In genomic region chr15:84355081-84355480, GRCm38 (mm10) we compare ENCODE assay signal across 25 mouse cellular contexts. TPM values are rescaled to one million over a fixed set of nuclear protein-coding genes. Genes with fewer than 3 reads are reported as not detected.
DNase-seq lines count a peak whose midpoint lies in the region; ATAC-seq lines count a peak whose summit lies in the region.
"Had no signal": no experiment of that assay in that cellular context is flagged by ENCODE, and none has a peak within 500 bp of the region (broad histone marks: within the 10 kb centered on the region; RNA-seq: fewer than 3 reads in every experiment).

No protein-coding gene starts in this region.

- peaks cover 9% of the 10 kb centered on the region for H3K27me3 ChIP-seq in megakaryocyte, embryonic 14.5 days (replicated peaks)
- H3K27me3 ChIP-seq: embryonic facial prominence, embryonic 12.5 days; embryonic facial prominence, embryonic 15.5 days; forebrain, embryonic 15.5 days; heart, embryonic 12.5 days; hindbrain, embryonic 13.5 days had no signal

- H3K36me3 ChIP-seq in megakaryocyte, embryonic 14.5 days (replicated peaks; ENCODE audit: low read length) = peaks cover 33% of the 10 kb centered on the region
- H3K36me3 ChIP-seq: embryonic facial prominence, embryonic 12.5 days; embryonic facial prominence, embryonic 15.5 days; forebrain, embryonic 15.5 days; G1E; heart, embryonic 12.5 days; heart, embryonic 15.5 days; hindbrain, embryonic 10.5 days; hindbrain, embryonic 13.5 days had no signal

- no peak for ATAC-seq in megakaryocyte, adult 5-6 weeks (ENCODE audit: poor library complexity, severe bottlenecking)
- ATAC-seq: forebrain, embryonic 15.5 days; hindbrain, embryonic 16.5 days; Patski had no signal

- H3K4me3 ChIP-seq in megakaryocyte, embryonic 14.5 days (replicated peaks) = peak overlapping the region; percentile 76
- H3K4me3 ChIP-seq: embryonic facial prominence, embryonic 12.5 days; embryonic facial prominence, embryonic 15.5 days; forebrain, embryonic 15.5 days; heart, embryonic 12.5 days; heart, embryonic 15.5 days; hindbrain, embryonic 10.5 days; hindbrain, embryonic 13.5 days had no signal

- peaks cover 18% of the 10 kb centered on the region for H3K9me3 ChIP-seq in megakaryocyte, embryonic 14.5 days
- H3K9me3 ChIP-seq: embryonic facial prominence, embryonic 12.5 days; embryonic facial prominence, embryonic 15.5 days; forebrain, embryonic 15.5 days; heart, embryonic 15.5 days; hindbrain, embryonic 10.5 days; hindbrain, embryonic 13.5 days had no signal

- peaks cover 70% of the 10 kb centered on the region for H3K4me1 ChIP-seq in megakaryocyte, embryonic 14.5 days

- DNase-seq in thymus, postnatal 10 days (ENCODE audit: low spot score in 2 of 2) = peak; percentile 33 to 40
- peak; percentile 19 to 42 for DNase-seq in thymus, postnatal 36 days
- DNase-seq in lung, postnatal 36 days = no peak
- DNase-seq in ovary, postnatal 14 days (ENCODE audit: low spot score) = no peak
- DNase-seq: adrenal gland, postnatal 10 days; adrenal gland, postnatal 36 days; cerebellum, adult 18-20 months; cerebellum, adult 9-10 months; cerebellum, postnatal 14 days; gastrocnemius, postnatal 25 days; heart, adult 18-20 months; heart, postnatal 10 days; heart, postnatal 36 days had no signal

RNA-seq across cellular contexts. Expression of gene Parvg, which starts 31.3 kb away (rescaled TPM):
- 11.6 and 38.7 TPM in 2 replicates for polyA plus RNA-seq in megakaryocyte, embryonic 14.5 days (2012; ENCODE audit: insufficient read depth, low replicate concordance)
- total RNA-seq in megakaryocyte, adult 5-6 weeks (2015) = 54.9 and 59.6 TPM in 2 replicates
- 147 and 225 TPM in 2 replicates for total RNA-seq in megakaryocyte, adult 5-6 weeks (2017)
- total RNA-seq: G1E had no signal
- polyA plus RNA-seq: Patski had no signal

Comparison
In these comparisons a context has a peak if more than half of its experiments do, and no peak if none do; other contexts are left out.
1. DNase-seq: peak in thymus, postnatal 10 days (2 of 2) and thymus, postnatal 36 days (2 of 2); none in lung, postnatal 36 days (single experiment) and ovary, postnatal 14 days (single experiment).